Mouse (Mus musculus) forebrain, embryonic 16.5 days (tissue): Measurements from ENCODE around the gene Mapk12. TPM values are rescaled to one million over a fixed set of nuclear protein-coding genes. Genes with fewer than 3 reads are reported as not detected.

Experiments used
- ATAC-seq: fragments of 200-750 bp; cut with Nextera tagmentation; 2 replicates; pipeline ENCODE4 v1.8.0; 2017; ENCODE audit warnings: mild to moderate bottlenecking, moderate library complexity
- H3K27ac ChIP-seq: fragments of 300-500 bp; sonication (generic); 2 replicates; pipeline ENCODE4 v1.5.1; 2014; ENCODE audit warnings: low read length, control low read depth
- H3K27me3 ChIP-seq: fragments of 300-500 bp; sonication (generic); replicated peaks from 2 replicates; pipeline ENCODE4 v1.6.1; 2014; ENCODE audit warnings: low read length; ENCODE audit not compliant: control insufficient read depth, insufficient read depth
- H3K36me3 ChIP-seq: fragments of 300-500 bp; sonication (generic); 2 replicates; pipeline ENCODE4 v1.6.1; 2014; ENCODE audit not compliant: control insufficient read depth, insufficient read depth
- H3K4me1 ChIP-seq: fragments of 300-500 bp; sonication (generic); replicated peaks from 2 replicates; pipeline ENCODE4 v1.6.1; 2014; ENCODE audit warnings: low read length; ENCODE audit not compliant: control insufficient read depth, insufficient read depth
- H3K4me2 ChIP-seq: fragments of 300-500 bp; sonication (generic); 2 replicates; pipeline ENCODE4 v1.6.1; 2014; ENCODE audit warnings: mild to moderate bottlenecking, low read length, control low read depth
- H3K4me3 ChIP-seq: fragments of 300-500 bp; sonication (generic); replicated peaks from 2 replicates; pipeline ENCODE4 v1.5.1; 2014; ENCODE audit warnings: mild to moderate bottlenecking, low read length, control low read depth
- H3K9ac ChIP-seq: fragments of 300-500 bp; sonication (generic); replicated peaks from 2 replicates; pipeline ENCODE4 v1.6.1; 2014; ENCODE audit warnings: low read depth, low read length, control low read depth
- H3K9me3 ChIP-seq: fragments of 300-500 bp; sonication (generic); 2 replicates; pipeline ENCODE4 v1.6.1; 2016; ENCODE audit warnings: low read length; ENCODE audit not compliant: control insufficient read depth
- WGBS: fragments of 180-500 bp; shearing (Covaris S2); extraction: QIAGEN DNeasy Blood & Tissue Kit; methylation state at CpG from one replicate; pipeline ENCODE4 v1.1.7; 2014; 5-methylcytosine and 5-hydroxymethylcytosine counted together
- polyA plus RNA-seq: library from polyadenylated mRNA; unstranded; fragments of >200 nt; fragmentation: Nextera tagmentation; extraction: Ambion mirVana; gene quantifications from 2 replicates; pipeline ENCODE4 v1.2.1, GENCODE M21; 2015

Gene Mapk12
- polyA plus RNA-seq, 1 experiment from 2014 or later: 5.7 TPM

DNA sequence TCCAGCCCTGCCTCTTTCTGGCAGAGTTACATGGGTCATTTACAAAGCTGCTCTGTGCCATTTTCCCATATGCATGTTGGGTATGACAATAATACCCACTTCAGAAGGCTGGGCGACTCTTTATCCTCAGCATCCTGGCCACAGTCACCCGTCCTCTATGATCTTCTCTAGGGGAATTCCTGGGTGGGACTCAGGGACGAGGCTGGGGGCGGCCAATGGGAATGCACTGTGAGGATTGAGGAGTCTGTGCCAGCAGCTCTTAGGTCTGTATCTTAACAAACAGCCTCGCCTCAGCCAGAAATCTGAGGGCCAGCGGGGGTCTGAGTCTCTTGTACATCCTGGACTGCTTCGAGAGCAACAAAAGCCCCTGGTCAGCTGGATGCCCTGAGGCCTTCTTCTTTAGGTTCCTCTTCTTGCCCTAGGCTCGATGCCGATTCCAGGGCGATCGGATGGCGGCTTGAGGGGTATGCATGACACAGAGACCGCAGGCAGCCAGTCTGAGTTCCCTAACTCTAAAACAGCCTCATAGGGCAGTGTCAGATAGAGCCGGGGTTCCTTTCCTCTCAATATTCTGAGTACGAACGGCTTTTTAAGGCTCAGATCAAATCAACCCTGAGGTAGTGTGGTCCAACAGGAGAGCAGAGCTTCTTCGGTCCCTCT lies 31.9 kb upstream of the Mapk12 start:
- H3K27me3 ChIP-seq: no peaks in the 10 kb centered on the region
- no peak for ATAC-seq
- WGBS: 21% methylated on average over 17 of the region's 17 CpGs
- peak overlapping the region; percentile 61 for H3K4me3 ChIP-seq
- H3K9me3 ChIP-seq: no peaks in the 10 kb centered on the region
- peaks cover 81% of the 10 kb centered on the region for H3K4me1 ChIP-seq
- H3K27ac ChIP-seq: peak overlapping the region; percentile 81
- H3K36me3 ChIP-seq: peaks cover 2% of the 10 kb centered on the region; the same call in 1 of the 2 replicates
- peak overlapping the region; percentile 87 for H3K9ac ChIP-seq
- H3K4me2 ChIP-seq: peak overlapping the region; percentile 98

DNA sequence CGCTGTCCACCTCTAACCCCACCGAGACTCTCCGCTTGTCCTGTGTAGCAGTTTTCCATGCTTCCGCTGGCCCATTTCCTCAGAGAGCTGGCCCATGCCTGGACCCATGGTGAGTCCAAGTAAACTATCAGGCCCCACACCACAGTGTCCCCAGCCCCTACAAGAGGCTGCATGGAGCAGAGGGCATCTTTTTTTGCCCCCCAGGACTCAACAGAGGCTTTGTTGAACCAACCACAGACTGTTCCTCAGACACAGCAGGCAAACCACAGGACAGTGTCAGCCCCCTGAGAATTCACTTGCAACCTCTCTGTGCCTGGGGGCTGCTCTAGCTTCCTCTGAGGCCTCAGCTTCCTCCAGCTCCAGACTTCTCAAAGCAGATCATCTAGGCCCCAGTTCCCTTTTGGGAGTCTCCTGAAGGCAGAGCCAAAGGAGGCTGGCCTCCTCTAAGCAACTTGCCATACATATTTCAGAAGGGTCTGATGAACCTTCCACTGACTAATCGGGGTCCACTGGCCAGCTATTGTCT lies 31.1 kb upstream of the Mapk12 start:
- Histone ChIP-seq H3K27me3 (no peaks in the 10 kb centered on the region), H3K4me2 (no peak overlapping the region), H3K9ac (no peak overlapping the region), H3K36me3 (peaks cover 10% of the 10 kb centered on the region), H3K27ac (no peak overlapping the region), H3K9me3 (no peaks in the 10 kb centered on the region), H3K4me3 (no peak overlapping the region), H3K4me1 (peaks cover 73% of the 10 kb centered on the region)
- 90% methylated on average over 5 of the region's 5 CpGs for WGBS
- no peak for ATAC-seq

DNA sequence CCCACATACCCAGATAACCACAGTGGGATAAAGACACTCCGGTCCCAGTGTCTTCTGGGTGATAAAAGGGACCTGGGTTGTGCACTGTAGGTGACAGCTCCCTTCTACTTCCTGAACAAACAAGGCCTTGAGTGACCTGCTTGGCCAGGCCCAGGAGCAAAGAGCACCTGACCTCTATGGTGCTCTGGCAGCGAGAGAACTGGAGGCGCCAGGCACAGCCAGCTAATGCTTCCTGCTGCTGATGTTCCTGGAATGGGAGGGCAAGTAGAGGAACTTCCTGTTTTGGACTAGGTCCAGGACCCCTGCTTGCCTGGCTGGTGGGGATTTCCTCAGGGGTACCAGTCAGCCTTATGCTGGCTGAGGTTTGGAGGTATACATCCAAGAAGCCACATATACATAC lies 29.6 kb upstream of the Mapk12 start:
- Histone ChIP-seq H3K36me3 (peaks cover 25% of the 10 kb centered on the region), H3K4me2 (no peak overlapping the region), H3K4me3 (no peak overlapping the region), H3K4me1 (peaks cover 58% of the 10 kb centered on the region), H3K27ac (0 out of 2 replicates have a peak overlapping the region, but pooled peaks have one; percentile 41), H3K9ac (no peak overlapping the region), H3K9me3 (no peaks in the 10 kb centered on the region), H3K27me3 (no peaks in the 10 kb centered on the region)
- no peak for ATAC-seq
- 68% methylated on average over 3 of the region's 3 CpGs for WGBS

- Histone ChIP-seq H3K4me1 (peaks cover 51% of the 10 kb centered on the region), H3K4me3 (no peak overlapping the region), H3K9me3 (no peaks in the 10 kb centered on the region), H3K9ac (peak overlapping the region; percentile 4; the same call in 1 of the 2 replicates), H3K36me3 (peaks cover 31% of the 10 kb centered on the region), H3K27ac (peak overlapping the region; percentile 41), H3K4me2 (no peak overlapping the region), H3K27me3 (no peaks in the 10 kb centered on the region)
- ATAC-seq: peak; percentile 76
- WGBS: 4% methylated on average over 10 of the region's 10 CpGs
Measured at GRCm38 (mm10) chr15:89169431-89169830, 28.9 kb upstream of the Mapk12 start.

DNA sequence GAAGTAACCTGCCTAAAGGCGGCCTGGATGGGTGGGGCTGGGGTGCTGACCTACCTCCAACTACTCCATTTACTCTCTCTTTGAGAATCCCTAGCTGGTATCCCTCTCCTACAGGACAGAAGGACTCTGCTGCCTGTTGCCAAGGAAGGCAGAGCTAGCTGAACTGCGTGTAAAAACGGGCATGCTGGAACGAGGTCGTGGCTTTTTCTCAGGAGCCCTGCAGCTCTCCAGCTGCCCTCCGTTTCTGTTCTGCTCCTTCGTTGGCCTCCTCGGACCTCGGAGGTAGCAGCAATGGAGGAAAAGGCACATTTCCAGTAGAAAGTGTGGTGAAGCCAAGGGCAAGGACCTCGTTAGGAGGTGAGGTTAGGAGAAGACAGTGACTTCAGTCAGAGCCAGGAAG lies 28.4 kb upstream of the Mapk12 start:
- no peak for ATAC-seq
- peaks cover 46% of the 10 kb centered on the region for H3K4me1 ChIP-seq
- H3K9ac ChIP-seq: no peak overlapping the region
- H3K27me3 ChIP-seq: no peaks in the 10 kb centered on the region
- WGBS: 52% methylated on average over 10 of the region's 10 CpGs
- peaks cover 36% of the 10 kb centered on the region for H3K36me3 ChIP-seq
- H3K27ac ChIP-seq: peak overlapping the region; percentile 9
- no peaks in the 10 kb centered on the region for H3K9me3 ChIP-seq
- H3K4me3 ChIP-seq: no peak overlapping the region
- no peak overlapping the region for H3K4me2 ChIP-seq

DNA sequence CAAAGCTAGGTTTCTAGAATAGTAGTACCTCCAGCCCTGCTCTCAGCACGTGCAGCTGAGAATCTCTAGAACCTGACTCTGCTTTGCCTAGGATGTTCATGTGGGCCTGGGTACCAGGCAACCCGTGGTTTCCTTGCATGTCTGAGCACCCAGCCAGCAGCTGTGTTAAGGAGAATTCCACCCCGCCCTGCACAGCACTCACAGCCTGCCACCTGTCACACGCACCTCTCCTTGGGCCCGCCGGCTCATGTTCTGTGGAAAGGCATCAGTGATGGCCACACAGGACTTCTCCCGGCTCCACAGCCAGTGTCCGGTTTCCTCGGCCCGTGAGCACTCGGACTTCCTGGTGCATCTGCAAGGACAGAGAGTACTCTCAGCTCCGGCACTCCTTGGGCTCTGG lies 25.0 kb upstream of the Mapk12 start:
- H3K4me3 ChIP-seq: no peak overlapping the region
- no peak overlapping the region for H3K4me2 ChIP-seq
- H3K4me1 ChIP-seq: peaks cover 18% of the 10 kb centered on the region
- H3K9me3 ChIP-seq: no peaks in the 10 kb centered on the region
- WGBS: 95% methylated on average over 12 of the region's 12 CpGs
- no peak for ATAC-seq
- H3K9ac ChIP-seq: no peak overlapping the region
- no peaks in the 10 kb centered on the region for H3K27me3 ChIP-seq
- H3K36me3 ChIP-seq: peaks cover 68% of the 10 kb centered on the region
- no peak overlapping the region for H3K27ac ChIP-seq

- 91% methylated on average over 9 of the region's 9 CpGs for WGBS
- Histone ChIP-seq H3K4me2 (no peak overlapping the region), H3K27ac (no peak overlapping the region), H3K27me3 (no peaks in the 10 kb centered on the region), H3K36me3 (peaks cover 81% of the 10 kb centered on the region), H3K4me3 (no peak overlapping the region), H3K9me3 (no peaks in the 10 kb centered on the region), H3K4me1 (no peaks in the 10 kb centered on the region), H3K9ac (no peak overlapping the region)
- no peak for ATAC-seq
Measured at GRCm38 (mm10) chr15:89161397-89161796, 20.9 kb upstream of the Mapk12 start.

GRCm38 (mm10) chr15:89158516-89158915 lies 18.0 kb upstream of the Mapk12 start:
- no peak overlapping the region for H3K9ac ChIP-seq
- peaks cover 66% of the 10 kb centered on the region for H3K36me3 ChIP-seq
- 91% methylated on average over 16 of the region's 16 CpGs for WGBS
- H3K27me3 ChIP-seq: no peaks in the 10 kb centered on the region
- ATAC-seq: no peak
- no peak overlapping the region for H3K4me2 ChIP-seq
- H3K9me3 ChIP-seq: no peaks in the 10 kb centered on the region
- no peak overlapping the region for H3K27ac ChIP-seq
- no peak overlapping the region for H3K4me3 ChIP-seq
- no peaks in the 10 kb centered on the region for H3K4me1 ChIP-seq

- 63% methylated on average over 7 of the region's 7 CpGs for WGBS
- H3K9ac ChIP-seq: no peak overlapping the region
- peaks cover 60% of the 10 kb centered on the region for H3K36me3 ChIP-seq
- H3K4me1 ChIP-seq: no peaks in the 10 kb centered on the region
- H3K4me3 ChIP-seq: no peak overlapping the region
- H3K27me3 ChIP-seq: no peaks in the 10 kb centered on the region
- no peak overlapping the region for H3K27ac ChIP-seq
- ATAC-seq: peak; percentile 34
- H3K9me3 ChIP-seq: no peaks in the 10 kb centered on the region
- H3K4me2 ChIP-seq: no peak overlapping the region
Measured at GRCm38 (mm10) chr15:89157954-89158353, 17.5 kb upstream of the Mapk12 start.
